Mouse (Mus musculus): ENCODE data around the gene Olfr31. TPM values are rescaled to one million over a fixed set of nuclear protein-coding genes. Genes with fewer than 3 reads are reported as not detected.

The Olfr31 gene
- polyA plus RNA-seq, 1 experiment, result 0.01 TPM

DNA sequence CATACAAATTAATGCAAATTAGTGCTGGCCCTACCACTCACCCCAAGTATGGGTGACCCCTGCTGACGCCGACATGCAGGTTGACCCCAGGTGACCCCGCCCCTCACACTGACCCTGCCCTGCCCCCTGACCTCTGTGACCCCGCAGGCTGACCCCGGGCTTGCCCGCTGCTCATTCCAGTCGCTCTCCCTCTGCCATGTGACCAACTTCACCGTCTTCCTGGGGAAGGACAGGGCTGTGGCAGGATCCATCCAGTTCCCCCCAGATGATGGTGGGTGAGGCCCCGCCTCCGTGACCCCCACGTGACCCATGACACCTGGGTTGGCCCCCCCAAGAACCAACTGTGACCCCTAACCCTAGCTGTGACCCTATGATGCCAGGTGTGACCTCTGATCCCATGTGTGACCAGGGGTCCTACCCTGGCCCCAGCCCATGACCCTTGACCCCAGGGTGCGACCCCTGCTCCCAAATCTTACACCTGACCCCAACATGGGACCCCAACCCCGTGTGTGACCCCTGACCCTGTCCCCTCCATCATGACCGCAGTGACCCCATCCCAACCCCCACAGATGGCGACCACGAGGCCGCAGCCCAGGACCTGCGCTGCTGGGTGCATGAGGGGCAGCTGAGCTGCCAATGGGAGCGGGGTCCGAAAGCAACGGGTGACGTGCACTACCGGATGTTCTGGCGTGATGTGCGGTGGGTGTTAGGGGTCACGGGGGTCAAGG, 26.2 kb downstream of the Olfr31 start:
- Histone ChIP-seq H3ac (ENCODE audit: control insufficient read depth, insufficient read length) (no peak overlapping the region), H3K4me2 (ENCODE audit: low read depth) (no peak overlapping the region), H3K79me2 (ENCODE audit: control insufficient read depth, insufficient read depth) (no peaks in the 10 kb centered on the region), H3K4me3 (no peak overlapping the region), H3K27me3 (ENCODE audit: control insufficient read depth, insufficient read depth, insufficient read length) (no peaks in the 10 kb centered on the region), H3K36me3 (ENCODE audit: control insufficient read depth, insufficient read depth) (no peaks in the 10 kb centered on the region)
- no peak for TF ChIP-seq MAX (IDR thresholded peaks at IDR 0.05; ENCODE audit: low read depth)
- TF ChIP-seq E2F4 (IDR thresholded peaks at IDR 0.05; ENCODE audit: insufficient read depth), result no peak
- no peak for TF ChIP-seq POLR2A (IDR thresholded peaks at IDR 0.05; ENCODE audit: insufficient read length, low read depth)
- no peak for TF ChIP-seq POLR2AphosphoS2 (IDR thresholded peaks at IDR 0.05; ENCODE audit: insufficient read length, low read depth)
- TF ChIP-seq CEBPB (IDR thresholded peaks at IDR 0.05; ENCODE audit: insufficient read depth, poor library complexity, severe bottlenecking), result no peak
- no peak for TF ChIP-seq REST (IDR thresholded peaks at IDR 0.05; ENCODE audit: insufficient read depth, insufficient read length)
- TF ChIP-seq MYOG (IDR thresholded peaks at IDR 0.05; ENCODE audit: control insufficient read depth in 1 of 3, insufficient read depth in 1 of 3, insufficient read length in 2 of 3, low read depth in 2 of 3), result no peak
- TF ChIP-seq SRF (IDR thresholded peaks at IDR 0.05; ENCODE audit: control insufficient read depth, insufficient read length, low read depth), result no peak

DNA sequence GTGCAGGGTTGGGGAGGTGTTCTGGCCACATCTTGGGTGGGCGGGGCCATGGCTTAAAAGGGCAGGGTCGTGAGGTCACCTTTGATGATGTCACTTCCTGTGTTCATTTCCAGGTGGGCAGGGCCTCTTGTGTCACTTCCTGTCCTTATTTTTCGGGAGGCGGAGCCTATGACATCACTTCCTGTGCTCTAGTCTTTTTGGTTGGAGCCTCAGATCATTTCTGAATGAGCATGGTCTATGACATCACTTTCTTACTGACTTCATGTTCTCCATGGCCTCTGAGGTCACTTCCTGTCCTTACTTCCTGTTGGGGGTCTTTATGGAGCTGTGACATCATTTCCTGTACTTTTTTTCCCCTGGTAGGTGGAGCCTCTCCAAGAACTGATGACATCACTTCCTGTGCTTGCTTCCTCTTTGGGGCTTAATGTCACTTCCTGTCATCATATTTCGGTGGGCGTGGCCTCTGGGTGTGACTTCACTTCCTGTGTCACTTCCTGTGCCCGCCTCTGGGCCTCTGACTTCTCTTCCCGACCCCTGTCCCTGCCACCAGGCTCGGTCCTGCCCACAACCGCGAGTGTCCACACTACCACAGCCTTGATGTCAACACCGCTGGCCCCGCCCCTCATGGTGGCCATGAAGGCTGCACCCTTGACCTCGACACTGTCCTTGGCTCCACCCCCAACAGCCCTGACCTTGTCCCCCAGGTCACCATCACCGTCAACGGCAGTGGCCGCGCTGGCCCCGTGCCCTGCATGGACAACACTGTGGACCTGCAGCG, 27.0 kb downstream of the Olfr31 start:
- Histone ChIP-seq H3K27me3 (ENCODE audit: control insufficient read depth, insufficient read depth, insufficient read length) (no peaks in the 10 kb centered on the region), H3ac (ENCODE audit: control insufficient read depth, insufficient read length) (no peak overlapping the region), H3K4me2 (ENCODE audit: low read depth) (no peak overlapping the region), H3K4me3 (no peak overlapping the region), H3K79me2 (ENCODE audit: control insufficient read depth, insufficient read depth) (no peaks in the 10 kb centered on the region), H3K36me3 (ENCODE audit: control insufficient read depth, insufficient read depth) (no peaks in the 10 kb centered on the region)
- no peak for TF ChIP-seq E2F4 (IDR thresholded peaks at IDR 0.05; ENCODE audit: insufficient read depth)
- no peak for TF ChIP-seq MYOD1 (IDR thresholded peaks at IDR 0.05; ENCODE audit: control insufficient read depth in 1 of 3, insufficient read length in 2 of 3, low read depth in 2 of 3)
- no peak for TF ChIP-seq CEBPB (IDR thresholded peaks at IDR 0.05; ENCODE audit: insufficient read depth, poor library complexity, severe bottlenecking)
- TF ChIP-seq POLR2AphosphoS2 (IDR thresholded peaks at IDR 0.05; ENCODE audit: insufficient read length, low read depth), result no peak
- no peak for TF ChIP-seq SRF (IDR thresholded peaks at IDR 0.05; ENCODE audit: control insufficient read depth, insufficient read length, low read depth)
- TF ChIP-seq POLR2A (IDR thresholded peaks at IDR 0.05; ENCODE audit: insufficient read length, low read depth), result no peak
- TF ChIP-seq MAX (IDR thresholded peaks at IDR 0.05; ENCODE audit: low read depth), result no peak
- TF ChIP-seq TCF3 (IDR thresholded peaks at IDR 0.05; ENCODE audit: insufficient read length, low read depth), result no peak
- TF ChIP-seq USF1 (IDR thresholded peaks at IDR 0.05; ENCODE audit: low read depth), result no peak
- no peak for TF ChIP-seq TCF12 (IDR thresholded peaks at IDR 0.05; ENCODE audit: insufficient read depth, poor library complexity, severe bottlenecking)
- no peak for TF ChIP-seq REST (IDR thresholded peaks at IDR 0.05; ENCODE audit: insufficient read depth, insufficient read length)
- TF ChIP-seq MYOG (IDR thresholded peaks at IDR 0.05; ENCODE audit: control insufficient read depth in 1 of 3, insufficient read depth in 1 of 3, insufficient read length in 2 of 3, low read depth in 2 of 3), result no peak

DNA sequence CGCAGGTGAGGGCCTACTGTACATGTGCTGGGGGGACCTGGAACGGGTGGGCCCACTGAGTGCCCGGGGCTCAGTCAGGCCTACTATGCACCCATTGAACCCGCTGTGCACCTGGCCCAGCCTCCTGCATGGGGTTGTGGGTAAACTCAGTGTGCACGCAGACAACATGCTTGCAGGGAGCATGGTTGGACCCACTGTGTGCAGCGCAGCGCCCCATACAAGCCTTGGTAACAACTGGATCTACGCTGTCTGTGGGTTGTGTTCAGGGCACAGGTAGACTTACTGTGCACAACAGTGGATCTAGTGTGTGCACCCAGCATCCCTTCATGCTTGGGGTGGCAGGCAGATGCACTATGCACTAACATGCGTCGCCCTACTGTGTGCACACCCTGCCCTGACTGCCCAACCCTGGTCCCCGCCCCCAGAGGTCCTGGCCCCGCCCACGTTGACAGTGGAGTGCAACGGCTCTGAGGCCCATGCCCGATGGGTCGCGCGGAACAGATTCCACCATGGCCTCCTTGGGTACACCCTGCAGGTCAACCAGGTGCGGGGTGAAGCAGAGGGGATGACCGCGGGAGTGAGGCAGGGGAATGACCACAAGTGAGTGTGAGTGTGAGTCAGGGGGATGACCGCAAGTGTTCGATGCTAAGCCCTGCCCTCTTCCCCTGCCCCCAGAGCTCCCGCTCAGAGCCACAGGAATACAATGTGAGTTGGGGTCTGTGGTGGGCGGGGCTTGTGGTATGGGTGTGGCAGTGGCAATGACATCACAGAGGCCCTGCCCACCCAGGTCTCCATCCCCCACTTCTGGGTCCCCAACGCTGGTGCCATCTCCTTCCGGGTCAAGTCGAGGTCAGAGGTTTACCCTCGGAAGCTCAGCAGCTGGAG, 27.9 kb downstream of the Olfr31 start:
- no peak overlapping the region for H3K4me2 ChIP-seq (ENCODE audit: low read depth)
- no peak for TF ChIP-seq TCF3 (IDR thresholded peaks at IDR 0.05; ENCODE audit: insufficient read length, low read depth)
- no peak for TF ChIP-seq TCF12 (IDR thresholded peaks at IDR 0.05; ENCODE audit: insufficient read depth, poor library complexity, severe bottlenecking)
- no peak for TF ChIP-seq SRF (IDR thresholded peaks at IDR 0.05; ENCODE audit: control insufficient read depth, insufficient read length, low read depth)
- no peak for TF ChIP-seq MYOD1 (IDR thresholded peaks at IDR 0.05; ENCODE audit: control insufficient read depth in 1 of 3, insufficient read length in 2 of 3, low read depth in 2 of 3)
- TF ChIP-seq POLR2AphosphoS2 (IDR thresholded peaks at IDR 0.05; ENCODE audit: insufficient read length, low read depth), result no peak
- no peak for TF ChIP-seq MYOG (IDR thresholded peaks at IDR 0.05; ENCODE audit: control insufficient read depth in 1 of 3, insufficient read depth in 1 of 3, insufficient read length in 2 of 3, low read depth in 2 of 3)
- no peak for TF ChIP-seq MAX (IDR thresholded peaks at IDR 0.05; ENCODE audit: low read depth)
- no peak for TF ChIP-seq POLR2A (IDR thresholded peaks at IDR 0.05; ENCODE audit: insufficient read length, low read depth)
- TF ChIP-seq USF1 (IDR thresholded peaks at IDR 0.05; ENCODE audit: low read depth), result no peak
- no peak for TF ChIP-seq CEBPB (IDR thresholded peaks at IDR 0.05; ENCODE audit: insufficient read depth, poor library complexity, severe bottlenecking)
- TF ChIP-seq REST (IDR thresholded peaks at IDR 0.05; ENCODE audit: insufficient read depth, insufficient read length), result no peak
- no peak for TF ChIP-seq E2F4 (IDR thresholded peaks at IDR 0.05; ENCODE audit: insufficient read depth)
- no peak overlapping the region for H3ac ChIP-seq (ENCODE audit: control insufficient read depth, insufficient read length)
- no peaks in the 10 kb centered on the region for H3K79me2 ChIP-seq (ENCODE audit: control insufficient read depth, insufficient read depth)
- H3K27me3 ChIP-seq (ENCODE audit: control insufficient read depth, insufficient read depth, insufficient read length), result no peaks in the 10 kb centered on the region
- H3K4me3 ChIP-seq, result no peak overlapping the region
- H3K36me3 ChIP-seq (ENCODE audit: control insufficient read depth, insufficient read depth), result no peaks in the 10 kb centered on the region

DNA sequence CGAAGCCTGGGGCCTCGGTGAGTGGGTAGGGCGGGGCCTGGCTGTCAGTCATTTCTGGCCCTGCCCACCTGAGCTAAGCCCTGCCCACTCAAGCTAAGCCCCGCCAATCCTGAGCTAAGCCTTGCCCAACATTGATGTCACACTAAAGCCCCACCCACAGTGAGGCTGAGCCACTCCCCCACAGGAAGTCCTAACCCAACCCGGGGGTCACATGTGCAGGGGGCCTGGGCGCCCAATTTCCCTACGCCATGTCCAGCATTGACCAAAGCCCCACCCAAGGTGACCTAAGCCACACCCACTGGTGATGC, 28.5 kb downstream of the Olfr31 start:
- Histone ChIP-seq H3K79me2 (ENCODE audit: control insufficient read depth, insufficient read depth) (no peaks in the 10 kb centered on the region), H3K4me3 (no peak overlapping the region), H3K36me3 (ENCODE audit: control insufficient read depth, insufficient read depth) (no peaks in the 10 kb centered on the region), H3K4me2 (ENCODE audit: low read depth) (no peak overlapping the region), H3K27me3 (ENCODE audit: control insufficient read depth, insufficient read depth, insufficient read length) (no peaks in the 10 kb centered on the region), H3ac (ENCODE audit: control insufficient read depth, insufficient read length) (no peak overlapping the region)
- TF ChIP-seq MYOG (IDR thresholded peaks at IDR 0.05; ENCODE audit: control insufficient read depth in 1 of 3, insufficient read depth in 1 of 3, insufficient read length in 2 of 3, low read depth in 2 of 3), result no peak
- TF ChIP-seq MAX (IDR thresholded peaks at IDR 0.05; ENCODE audit: low read depth), result no peak
- TF ChIP-seq TCF3 (IDR thresholded peaks at IDR 0.05; ENCODE audit: insufficient read length, low read depth), result no peak
- TF ChIP-seq TCF12 (IDR thresholded peaks at IDR 0.05; ENCODE audit: insufficient read depth, poor library complexity, severe bottlenecking), result no peak
- TF ChIP-seq REST (IDR thresholded peaks at IDR 0.05; ENCODE audit: insufficient read depth, insufficient read length), result no peak
- TF ChIP-seq POLR2A (IDR thresholded peaks at IDR 0.05; ENCODE audit: insufficient read length, low read depth), result no peak
- no peak for TF ChIP-seq SRF (IDR thresholded peaks at IDR 0.05; ENCODE audit: control insufficient read depth, insufficient read length, low read depth)
- TF ChIP-seq POLR2AphosphoS2 (IDR thresholded peaks at IDR 0.05; ENCODE audit: insufficient read length, low read depth), result no peak
- TF ChIP-seq E2F4 (IDR thresholded peaks at IDR 0.05; ENCODE audit: insufficient read depth), result no peak
- no peak for TF ChIP-seq MYOD1 (IDR thresholded peaks at IDR 0.05; ENCODE audit: control insufficient read depth in 1 of 3, insufficient read length in 2 of 3, low read depth in 2 of 3)
- TF ChIP-seq CEBPB (IDR thresholded peaks at IDR 0.05; ENCODE audit: insufficient read depth, poor library complexity, severe bottlenecking), result no peak
- no peak for TF ChIP-seq USF1 (IDR thresholded peaks at IDR 0.05; ENCODE audit: low read depth)
